Mouse (Mus musculus): ENCODE measurements around the gene Olfr98. TPM values are rescaled to one million over a fixed set of nuclear protein-coding genes. Genes with fewer than 3 reads are reported as not detected.

The Olfr98 gene
- not detected in 2 replicates for polyA plus RNA-seq (2015; fragmentation: Nextera tagmentation; extraction: Ambion mirVana)

GRCm38 (mm10) chr17:37263626-37264025, at the start of gene Olfr98:
Gene Olfr98 (minus strand): TSS chr17:37263749.
- no peak within 1 kb of the TSS for H3K4me2 ChIP-seq
- H3K36me3 ChIP-seq: no peaks in the 10 kb centered on the region
- no peak within 1 kb of the TSS for H3K9ac ChIP-seq
- H3K27me3 ChIP-seq: no peaks in the 10 kb centered on the region
- no peaks in the 10 kb centered on the region for H3K9me3 ChIP-seq
- H3K4me1 ChIP-seq (replicated peaks): no peaks in the 10 kb centered on the region
- ATAC-seq (ENCODE audit: low read depth): no peak
- 81% methylated on average over 1 of the region's 1 CpGs for WGBS
- H3K4me3 ChIP-seq: no peak within 1 kb of the TSS
- no peak within 1 kb of the TSS for H3K27ac ChIP-seq (replicated peaks)

GRCm38 (mm10) chr17:37310146-37310699, 46.7 kb upstream of the Olfr98 start:
- Histone ChIP-seq H3K9me3 (no peaks in the 10 kb centered on the region), H3K27ac (replicated peaks) (no peak overlapping the region), H3K9ac (no peak overlapping the region), H3K4me3 (no peak overlapping the region), H3K36me3 (no peaks in the 10 kb centered on the region), H3K27me3 (no peaks in the 10 kb centered on the region), H3K4me2 (no peak overlapping the region), H3K4me1 (replicated peaks) (no peaks in the 10 kb centered on the region)
- ATAC-seq (ENCODE audit: low read depth): no peak
- WGBS: 53% methylated on average over 2 of the region's 2 CpGs

- no peak for ATAC-seq (ENCODE audit: low read depth)
- Histone ChIP-seq H3K9ac (no peak overlapping the region), H3K36me3 (no peaks in the 10 kb centered on the region), H3K4me3 (no peak overlapping the region), H3K27me3 (no peaks in the 10 kb centered on the region), H3K27ac (replicated peaks) (no peak overlapping the region), H3K4me1 (replicated peaks) (no peaks in the 10 kb centered on the region), H3K9me3 (no peaks in the 10 kb centered on the region), H3K4me2 (no peak overlapping the region)
- 45% methylated on average over 4 of the region's 4 CpGs for WGBS
Observed at GRCm38 (mm10) chr17:37308483-37308882, 44.9 kb upstream of the Olfr98 start.

GRCm38 (mm10) chr17:37304213-37304612, 40.7 kb upstream of the Olfr98 start, which contains the start of gene Olfr101:
Gene Olfr101 (minus strand): TSS chr17:37304313.
- no peak for ATAC-seq (ENCODE audit: low read depth)
- no peaks in the 10 kb centered on the region for H3K36me3 ChIP-seq
- H3K9me3 ChIP-seq: no peaks in the 10 kb centered on the region
- H3K4me2 ChIP-seq: no peak within 1 kb of the TSS
- no peaks in the 10 kb centered on the region for H3K27me3 ChIP-seq
- no peak within 1 kb of the TSS for H3K27ac ChIP-seq (replicated peaks)
- no peaks in the 10 kb centered on the region for H3K4me1 ChIP-seq (replicated peaks)
- H3K9ac ChIP-seq: no peak within 1 kb of the TSS
- 80% methylated on average over 4 of the region's 4 CpGs for WGBS
- H3K4me3 ChIP-seq: no peak within 1 kb of the TSS

- H3K4me1 ChIP-seq (replicated peaks): no peaks in the 10 kb centered on the region
- H3K9me3 ChIP-seq: no peaks in the 10 kb centered on the region
- H3K4me3 ChIP-seq: no peak within 1 kb of the TSS
- no peak within 1 kb of the TSS for H3K27ac ChIP-seq (replicated peaks)
- H3K4me2 ChIP-seq: no peak within 1 kb of the TSS
- no peaks in the 10 kb centered on the region for H3K27me3 ChIP-seq
- no peak within 1 kb of the TSS for H3K9ac ChIP-seq
- no peak for ATAC-seq (ENCODE audit: low read depth)
- no peaks in the 10 kb centered on the region for H3K36me3 ChIP-seq
- 69% methylated on average over 1 of the region's 1 CpGs for WGBS
Observed at GRCm38 (mm10) chr17:37283360-37283759, 19.8 kb upstream of the Olfr98 start, which contains the start of gene Olfr99. Gene Olfr99 (minus strand): TSS chr17:37283460.

- Histone ChIP-seq H3K4me3 (no peak overlapping the region), H3K27me3 (no peaks in the 10 kb centered on the region), H3K36me3 (no peaks in the 10 kb centered on the region), H3K9me3 (no peaks in the 10 kb centered on the region), H3K4me2 (no peak overlapping the region), H3K9ac (no peak overlapping the region), H3K27ac (replicated peaks) (no peak overlapping the region), H3K4me1 (replicated peaks) (no peaks in the 10 kb centered on the region)
- ATAC-seq (ENCODE audit: low read depth): no peak
- 86% methylated on average over 1 of the region's 1 CpGs for WGBS
Observed at GRCm38 (mm10) chr17:37280331-37280730, 16.8 kb upstream of the Olfr98 start.

- no peak overlapping the region for H3K9ac ChIP-seq
- H3K4me2 ChIP-seq: no peak overlapping the region
- H3K36me3 ChIP-seq: no peaks in the 10 kb centered on the region
- no peak overlapping the region for H3K27ac ChIP-seq (replicated peaks)
- no peaks in the 10 kb centered on the region for H3K27me3 ChIP-seq
- no peaks in the 10 kb centered on the region for H3K4me1 ChIP-seq (replicated peaks)
- ATAC-seq (ENCODE audit: low read depth): no peak
- no peaks in the 10 kb centered on the region for H3K9me3 ChIP-seq
- H3K4me3 ChIP-seq: no peak overlapping the region
Observed at GRCm38 (mm10) chr17:37276573-37276972, 13.0 kb upstream of the Olfr98 start.

- 78% methylated on average over 2 of the region's 2 CpGs for WGBS
- Histone ChIP-seq H3K36me3 (no peaks in the 10 kb centered on the region), H3K27ac (replicated peaks) (no peak overlapping the region), H3K4me3 (no peak overlapping the region), H3K9ac (no peak overlapping the region), H3K4me1 (replicated peaks) (peaks cover under 1% of the 10 kb centered on the region), H3K9me3 (no peaks in the 10 kb centered on the region), H3K4me2 (no peak overlapping the region), H3K27me3 (peaks cover 4% of the 10 kb centered on the region; the same call in 1 of the 2 replicates)
- no peak for ATAC-seq (ENCODE audit: low read depth)
Observed at GRCm38 (mm10) chr17:37275626-37276248, 12.2 kb upstream of the Olfr98 start.

- no peaks in the 10 kb centered on the region for H3K36me3 ChIP-seq
- ATAC-seq (ENCODE audit: low read depth): no peak; the same call in 1 of the 2 replicates
- peaks cover 6% of the 10 kb centered on the region for H3K4me1 ChIP-seq (replicated peaks)
- WGBS: 74% methylated on average over 8 of the region's 8 CpGs
- peak overlapping the region; percentile 47 for H3K4me3 ChIP-seq
- H3K4me2 ChIP-seq: peak overlapping the region; percentile 80
- no peak overlapping the region for H3K27ac ChIP-seq (replicated peaks)
- H3K9me3 ChIP-seq: no peaks in the 10 kb centered on the region
- peaks cover 6% of the 10 kb centered on the region; the same call in 1 of the 2 replicates for H3K27me3 ChIP-seq
- H3K9ac ChIP-seq: peak overlapping the region; percentile 61
Observed at GRCm38 (mm10) chr17:37270702-37271092, 7.1 kb upstream of the Olfr98 start.

- H3K4me3 ChIP-seq: peak within 1 kb of the TSS; percentile 47
- peak within 1 kb of the TSS; percentile 61 for H3K9ac ChIP-seq
- H3K4me2 ChIP-seq: peak within 1 kb of the TSS; percentile 80
- no peaks in the 10 kb centered on the region for H3K9me3 ChIP-seq
- ATAC-seq (ENCODE audit: low read depth): peak; percentile 98
- H3K4me1 ChIP-seq (replicated peaks): peaks cover 6% of the 10 kb centered on the region
- H3K27me3 ChIP-seq: peaks cover 6% of the 10 kb centered on the region; the same call in 1 of the 2 replicates
- 5% methylated on average over 26 of the region's 26 CpGs for WGBS
- no peak within 1 kb of the TSS for H3K27ac ChIP-seq (replicated peaks)
- H3K36me3 ChIP-seq: no peaks in the 10 kb centered on the region
Observed at GRCm38 (mm10) chr17:37270058-37270701, 6.6 kb upstream of the Olfr98 start, which contains the start of gene H2-M3. Gene H2-M3 (plus strand): TSS chr17:37270220.

GRCm38 (mm10) chr17:37250544-37250943, 13.0 kb downstream of the Olfr98 start:
- 15% methylated on average over 1 of the region's 1 CpGs for WGBS

GRCm38 (mm10) chr17:37249460-37249859, 14.1 kb downstream of the Olfr98 start:
- Histone ChIP-seq H3K4me2 (no peak overlapping the region), H3K4me3 (no peak overlapping the region), H3K9ac (no peak overlapping the region), H3K27me3 (no peaks in the 10 kb centered on the region), H3K27ac (replicated peaks) (no peak overlapping the region), H3K9me3 (no peaks in the 10 kb centered on the region), H3K4me1 (replicated peaks) (no peaks in the 10 kb centered on the region), H3K36me3 (no peaks in the 10 kb centered on the region)
- ATAC-seq (ENCODE audit: low read depth): no peak

More at GRCm38 (mm10) chr17:37250544-37250943, 13.0 kb downstream of the Olfr98 start:
- H3K9me3 ChIP-seq: no peaks in the 10 kb centered on the region
- H3K4me1 ChIP-seq (replicated peaks): no peaks in the 10 kb centered on the region
- H3K27me3 ChIP-seq: no peaks in the 10 kb centered on the region
- no peak overlapping the region for H3K27ac ChIP-seq (replicated peaks)
- no peak overlapping the region for H3K4me3 ChIP-seq
- ATAC-seq (ENCODE audit: low read depth): no peak
- no peaks in the 10 kb centered on the region for H3K36me3 ChIP-seq
- no peak overlapping the region for H3K4me2 ChIP-seq
- no peak overlapping the region for H3K9ac ChIP-seq

Data from neural tube, embryonic 13.5 days (tissue).